Mouse (Mus musculus) G1E (cell line): ENCODE data around the gene Mob1b. TPM values are rescaled to one million over a fixed set of nuclear protein-coding genes. Genes with fewer than 3 reads are reported as not detected.

Experiments used
- ATAC-seq: 2 replicates; pipeline ENCODE4 v1.8.0; 2016; ENCODE audit warnings: mild to moderate bottlenecking; ENCODE audit not compliant: insufficient number of reproducible peaks, poor library complexity, low FRiP score, severe bottlenecking; ENCODE audit errors: extremely low read depth
- DNase-seq: peaks from one replicate; pipeline ENCODE4 v3.0.0; 2012; ENCODE audit warnings: low spot score
- H3K27me3 ChIP-seq: 2 replicates; pipeline ENCODE4 v1.6.1; 2012; ENCODE audit warnings: mild to moderate bottlenecking, low read length, inconsistent platforms; ENCODE audit not compliant: insufficient read depth
- H3K36me3 ChIP-seq: replicated peaks from 2 replicates; pipeline ENCODE3; 2012; ENCODE audit warnings: mild to moderate bottlenecking, inconsistent platforms
- H3K4me1 ChIP-seq: 2 replicates; pipeline ENCODE4 v1.6.1; 2012; ENCODE audit warnings: low read depth, low read length, inconsistent platforms, mixed read lengths; ENCODE audit not compliant: insufficient read depth
- H3K4me3 ChIP-seq: 2 replicates; pipeline ENCODE4 v1.5.1; 2012; ENCODE audit warnings: low read depth, mild to moderate bottlenecking, inconsistent platforms, low read length, moderate library complexity, mixed read lengths
- H3K9me3 ChIP-seq: replicated peaks from 2 replicates; pipeline ENCODE4 v1.6.1; 2012; ENCODE audit warnings: inconsistent platforms
- CTCF ChIP-seq: IDR thresholded peaks from 2 replicates; pipeline ENCODE4 v1.5.1; 2012; ENCODE audit warnings: low read depth, low read length, inconsistent platforms, mixed read lengths
- GATA1 ChIP-seq: IDR thresholded peaks from 2 replicates; pipeline ENCODE4 v1.6.1; 2012; ENCODE audit warnings: borderline replicate concordance, low read length, inconsistent platforms, mixed read lengths
- GATA2 ChIP-seq: IDR thresholded peaks from 2 replicates; pipeline ENCODE4 v1.6.1; 2012; ENCODE audit warnings: low read depth, low read length, inconsistent platforms, borderline replicate concordance
- POLR2AphosphoS5 ChIP-seq: IDR thresholded peaks from 2 replicates; pipeline ENCODE4 v1.6.1; 2012; ENCODE audit warnings: low read depth, low read length, inconsistent platforms; ENCODE audit not compliant: insufficient replicate concordance
- TAL1 ChIP-seq: conservative IDR thresholded peaks from 2 replicates; pipeline ENCODE4 v1.6.1; 2012; ENCODE audit warnings: low read depth, low read length, inconsistent platforms, mixed read lengths
- polyA plus RNA-seq: library from polyadenylated mRNA; stranded (reverse); fragments of >175 nt; gene quantifications from 2 replicates; pipeline ENCODE4 v1.2.3, GENCODE M21; 2012
- total RNA-seq, 2 experiments: library from RNA; stranded (forward) in 1 of 2; stranded (reverse) in 1 of 2; fragments of 200-1000 nt in 1 of 2; fragments of >200 nt in 1 of 2; fragmentation: Nextera tagmentation in 1 of 2; gene quantifications; 2 replicates each; pipeline ENCODE4 v1.2.3; 2014 to 2017

Gene Mob1b
- total and polyA plus RNA-seq, 3 experiments, result 18.4 to 47.9 (median 20.7) TPM

GRCm38 (mm10) chr5:88806278-88806677 is 85.6 kb downstream of the Mob1b start:
- TF ChIP-seq TAL1, result no peak
- no peak for TF ChIP-seq GATA1
- TF ChIP-seq GATA2, result no peak
- TF ChIP-seq CTCF, result no peak
- TF ChIP-seq POLR2AphosphoS5, result no peak
- Histone ChIP-seq H3K4me1 (no peaks in the 10 kb centered on the region), H3K4me3 (no peak overlapping the region), H3K9me3 (no peaks in the 10 kb centered on the region), H3K36me3 (no peaks in the 10 kb centered on the region), H3K27me3 (peaks cover 3% of the 10 kb centered on the region; the same call in 1 of the 2 replicates)
- ATAC-seq, result no peak
- DNase-seq, result no peak

DNA sequence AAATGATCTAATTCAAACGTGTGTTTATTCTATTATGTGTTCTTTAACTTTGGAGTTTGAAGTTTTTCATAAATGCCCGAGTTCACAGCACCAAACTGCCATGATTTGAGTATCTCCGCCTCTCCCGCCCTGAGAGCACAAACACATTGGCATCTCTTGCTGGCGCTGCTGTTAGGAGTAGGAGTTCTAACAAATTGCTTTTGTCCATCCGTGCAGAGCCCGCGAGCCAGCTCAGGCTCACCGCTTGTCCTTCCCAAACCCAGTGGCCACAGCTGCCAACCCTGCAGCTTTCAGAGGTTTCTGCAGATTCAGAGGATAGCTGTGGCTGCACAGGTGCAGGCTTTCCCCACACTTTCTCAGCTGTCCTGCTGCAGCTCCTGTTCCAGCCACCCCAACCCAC is 86.7 kb downstream of the Mob1b start:
- Histone ChIP-seq H3K4me1 (no peaks in the 10 kb centered on the region), H3K27me3 (peaks cover 3% of the 10 kb centered on the region; the same call in 1 of the 2 replicates), H3K4me3 (no peak overlapping the region), H3K9me3 (no peaks in the 10 kb centered on the region), H3K36me3 (no peaks in the 10 kb centered on the region)
- no peak for DNase-seq
- TF ChIP-seq GATA2, result no peak
- no peak for TF ChIP-seq CTCF
- no peak for TF ChIP-seq GATA1
- no peak for TF ChIP-seq TAL1
- no peak for TF ChIP-seq POLR2AphosphoS5
- ATAC-seq, result no peak

DNA sequence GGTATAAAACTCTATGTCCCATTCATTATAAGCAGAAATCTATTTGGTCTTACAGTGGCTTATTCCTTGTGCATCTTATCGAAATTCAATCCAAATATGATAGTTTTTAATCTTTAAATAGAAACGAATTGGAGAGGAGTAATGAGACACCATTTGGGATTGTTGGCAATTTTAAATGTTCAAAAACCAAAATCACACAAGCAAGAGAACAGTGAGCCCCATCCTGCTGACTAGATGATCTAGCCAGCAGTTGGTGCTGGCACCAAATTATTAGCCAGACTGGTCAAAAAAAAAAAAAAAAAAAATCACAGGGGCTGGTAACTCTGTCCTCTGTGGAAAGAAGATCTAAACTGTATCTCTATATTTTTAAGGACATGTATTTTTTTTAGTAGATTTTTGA is 92.5 kb downstream of the Mob1b start:
- H3K36me3 ChIP-seq, result no peaks in the 10 kb centered on the region
- DNase-seq, result no peak
- H3K4me3 ChIP-seq, result no peak overlapping the region
- H3K9me3 ChIP-seq, result no peaks in the 10 kb centered on the region
- no peaks in the 10 kb centered on the region for H3K4me1 ChIP-seq
- TF ChIP-seq POLR2AphosphoS5 (no peak), CTCF (no peak), GATA2 (no peak), TAL1 (no peak), GATA1 (no peak)
- no peak for ATAC-seq
- H3K27me3 ChIP-seq, result no peaks in the 10 kb centered on the region

Other genes starting within 250 kb of the Mob1b start
- not detected in 2 replicates for gene Enam, start 232.9 kb upstream of the Mob1b start, total RNA-seq (2014; fragmentation: Nextera tagmentation)
- 0.06 and 0.11 TPM in 2 replicates for gene Enam, start 232.9 kb upstream of the Mob1b start, total RNA-seq (2017)
- gene Enam, start 232.9 kb upstream of the Mob1b start, polyA plus RNA-seq, result not detected in 2 replicates
- gene Jchain, start 193.0 kb upstream of the Mob1b start, total RNA-seq (2014; fragmentation: Nextera tagmentation), result not detected in 2 replicates
- gene Jchain, start 193.0 kb upstream of the Mob1b start, total RNA-seq (2017), result not detected in 2 replicates
- gene Jchain, start 193.0 kb upstream of the Mob1b start, polyA plus RNA-seq, result not detected in 2 replicates
- 77.0 and 96.8 TPM in 2 replicates for gene Utp3, start 166.4 kb upstream of the Mob1b start, total RNA-seq (2014; fragmentation: Nextera tagmentation)
- 53.4 and 69.7 TPM in 2 replicates for gene Utp3, start 166.4 kb upstream of the Mob1b start, total RNA-seq (2017)
- 76.1 and 79.6 TPM in 2 replicates for gene Utp3, start 166.4 kb upstream of the Mob1b start, polyA plus RNA-seq
- 11.9 and 14.0 TPM in 2 replicates for gene Rufy3, start 155.8 kb upstream of the Mob1b start, total RNA-seq (2014; fragmentation: Nextera tagmentation)
- 14.7 and 17.0 TPM in 2 replicates for gene Rufy3, start 155.8 kb upstream of the Mob1b start, total RNA-seq (2017)
- gene Rufy3, start 155.8 kb upstream of the Mob1b start, polyA plus RNA-seq, result 2.5 and 3.1 TPM in 2 replicates
- 128 and 145 TPM in 2 replicates for gene Grsf1, start 44.7 kb upstream of the Mob1b start, total RNA-seq (2014; fragmentation: Nextera tagmentation)
- 110 and 130 TPM in 2 replicates for gene Grsf1, start 44.7 kb upstream of the Mob1b start, total RNA-seq (2017)
- gene Grsf1, start 44.7 kb upstream of the Mob1b start, polyA plus RNA-seq, result 57.3 and 87.8 TPM in 2 replicates
- gene Dck, start 44.1 kb downstream of the Mob1b start, total RNA-seq (2014; fragmentation: Nextera tagmentation), result 52.4 and 74.6 TPM in 2 replicates
- 31.1 and 41.7 TPM in 2 replicates for gene Dck, start 44.1 kb downstream of the Mob1b start, total RNA-seq (2017)
- 5.8 and 6.6 TPM in 2 replicates for gene Dck, start 44.1 kb downstream of the Mob1b start, polyA plus RNA-seq
- not detected in 2 replicates for gene Slc4a4, start 166.0 kb downstream of the Mob1b start, total RNA-seq (2014; fragmentation: Nextera tagmentation)
- 0.11 and 0.23 TPM in 2 replicates for gene Slc4a4, start 166.0 kb downstream of the Mob1b start, total RNA-seq (2017)
- gene Slc4a4, start 166.0 kb downstream of the Mob1b start, polyA plus RNA-seq, result not detected in 2 replicates